Mouse (Mus musculus): Measurements from ENCODE around the gene Gpr157. TPM values are rescaled to one million over a fixed set of nuclear protein-coding genes. Genes with fewer than 3 reads are reported as not detected.
A peak's percentile ranks its signal among the peaks of the same experiment; 100 is the strongest.

The Gpr157 gene
- total and polyA plus RNA-seq, 3 experiments = 0.19 to 0.88 TPM; not detected in 1

- H3K4me1 ChIP-seq (ENCODE audit: control insufficient read depth in 1 of 2, insufficient read depth in 2 of 2, low read length in 2 of 2) = peaks cover 5 to 17% of the 10 kb centered on the region in 2 experiments
- H3K27me3 ChIP-seq (ENCODE audit: control insufficient read depth in 1 of 2, insufficient read depth in 2 of 2, low read length in 2 of 2) = no peaks in the 10 kb centered on the region
- no peaks in the 10 kb centered on the region; the same call in 1 of the 2 replicates for H3K79me2 ChIP-seq (ENCODE audit: control insufficient read depth, insufficient read depth, low read length, poor library complexity)
- H3K9ac ChIP-seq (ENCODE audit: control insufficient read depth, low read depth, low read length, poor library complexity, severe bottlenecking) = peak overlapping the region; percentile 81
- DNase-seq (ENCODE audit: low read depth, low spot score) = peak; percentile 75
- no peaks in the 10 kb centered on the region for H3K9me3 ChIP-seq (replicated peaks; ENCODE audit: insufficient read depth, low read length)
- peaks cover 0 to 12% of the 10 kb centered on the region in 2 experiments; a peak in 2 of 4 replicates for H3K36me3 ChIP-seq (ENCODE audit: control insufficient read depth in 1 of 2, insufficient read depth in 2 of 2, low read length in 2 of 2)
- H3K27ac ChIP-seq (ENCODE audit: control insufficient read depth, low read depth, low read length) = peak overlapping the region; percentile 21; the same call in 1 of the 2 replicates
- no peak for TF ChIP-seq CTCF (IDR thresholded peaks at IDR 0.05 in 2 of 3, conservative IDR thresholded peaks at IDR 0.05 in 1 of 3; ENCODE audit: control insufficient read depth in 1 of 3, insufficient read depth in 1 of 3, low read depth in 2 of 3, low read length in 3 of 3, poor library complexity in 1 of 3, severe bottlenecking in 1 of 3)
- TF ChIP-seq POLR2AphosphoS5 (IDR thresholded peaks at IDR 0.05; ENCODE audit: borderline replicate concordance, low read depth, low read length) = no peak
- no peak for TF ChIP-seq JUND (IDR thresholded peaks at IDR 0.05; ENCODE audit: low read depth, low read length)
- TF ChIP-seq ETS1 (IDR thresholded peaks at IDR 0.05; ENCODE audit: low read depth, low read length) = peak; percentile 62
- TF ChIP-seq MXI1 (IDR thresholded peaks at IDR 0.05; ENCODE audit: low read depth, low read length) = peak; percentile 83
- TF ChIP-seq EP300 (IDR thresholded peaks at IDR 0.05; ENCODE audit: low read depth in 1 of 2, low read length in 2 of 2) = no peak
- TF ChIP-seq MAX (IDR thresholded peaks at IDR 0.05; ENCODE audit: low read length) = no peak
- TF ChIP-seq POLR2A (IDR thresholded peaks at IDR 0.05; ENCODE audit: control insufficient read depth in 1 of 2, insufficient read depth in 1 of 2, low read depth in 1 of 2, low read length in 2 of 2, poor library complexity in 1 of 2) = no peak
- no peak for TF ChIP-seq BHLHE40 (IDR thresholded peaks at IDR 0.05; ENCODE audit: borderline replicate concordance, low read depth, low read length)
- TF ChIP-seq ZKSCAN1 (IDR thresholded peaks at IDR 0.05; ENCODE audit: low read depth, low read length) = no peak
- no peak for TF ChIP-seq SMC3 (IDR thresholded peaks at IDR 0.05; ENCODE audit: low read depth, low read length)
- no peak for TF ChIP-seq ZC3H11A (IDR thresholded peaks at IDR 0.05; ENCODE audit: low read depth, low read length)
- TF ChIP-seq MAZ (IDR thresholded peaks at IDR 0.05; ENCODE audit: low read depth, low read length) = no peak
- TF ChIP-seq USF1 (IDR thresholded peaks at IDR 0.05; ENCODE audit: low read depth, low read length) = no peak
- TF ChIP-seq RCOR1 (IDR thresholded peaks at IDR 0.05; ENCODE audit: low read depth, low read length) = no peak
- TF ChIP-seq HCFC1 (IDR thresholded peaks at IDR 0.05; ENCODE audit: low read depth, low read length) = no peak
- TF ChIP-seq MYB (IDR thresholded peaks at IDR 0.05; ENCODE audit: low read depth, low read length) = no peak
- no peak for TF ChIP-seq USF2 (IDR thresholded peaks at IDR 0.05; ENCODE audit: borderline replicate concordance in 1 of 2, insufficient read depth in 1 of 2, low read depth in 1 of 2, low read length in 2 of 2)
- peak; percentile 57 for TF ChIP-seq SIN3A (IDR thresholded peaks at IDR 0.05; ENCODE audit: low read length)
- no peak for TF ChIP-seq ELF1 (IDR thresholded peaks at IDR 0.05; ENCODE audit: low read depth, low read length)
- TF ChIP-seq UBTF (IDR thresholded peaks at IDR 0.05; ENCODE audit: borderline replicate concordance, insufficient read depth, low read depth, low read length) = no peak
- no peak for TF ChIP-seq NRF1 (IDR thresholded peaks at IDR 0.05; ENCODE audit: insufficient read depth, low read depth, low read length, poor library complexity, severe bottlenecking)
- no peak for TF ChIP-seq MEF2A (IDR thresholded peaks at IDR 0.05; ENCODE audit: extremely low read depth, insufficient replicate concordance, low read depth, low read length, poor library complexity, severe bottlenecking)
- no peak for TF ChIP-seq TAL1 (IDR thresholded peaks at IDR 0.05; ENCODE audit: low read length)
- no peak for TF ChIP-seq GABPA (IDR thresholded peaks at IDR 0.05; ENCODE audit: low read depth, low read length)
- TF ChIP-seq TCF12 (IDR thresholded peaks at IDR 0.05; ENCODE audit: low read depth, low read length) = no peak
- TF ChIP-seq ZMIZ1 (IDR thresholded peaks at IDR 0.05; ENCODE audit: low read depth, low read length) = no peak
- TF ChIP-seq ZNF384 (IDR thresholded peaks at IDR 0.05; ENCODE audit: low read depth, low read length) = no peak
- TF ChIP-seq MAFK (IDR thresholded peaks at IDR 0.05; ENCODE audit: borderline replicate concordance, low read depth, low read length) = no peak
- TF ChIP-seq CHD1 (IDR thresholded peaks at IDR 0.05; ENCODE audit: low read depth, low read length) = 0 out of 2 replicates have a peak, but pooled peaks have one; percentile 34
- no peak for TF ChIP-seq NELFE (IDR thresholded peaks at IDR 0.05; ENCODE audit: low read depth, low read length)
- TF ChIP-seq E2F4 (IDR thresholded peaks at IDR 0.05; ENCODE audit: borderline replicate concordance, low read depth, low read length) = no peak
- TF ChIP-seq RAD21 (IDR thresholded peaks at IDR 0.05; ENCODE audit: low read depth, low read length) = no peak
- TF ChIP-seq TBP (IDR thresholded peaks at IDR 0.05; ENCODE audit: low read depth, low read length) = peak; percentile 17; the same call in 1 of the 2 replicates
- no peak for TF ChIP-seq GATA1 (IDR thresholded peaks at IDR 0.05; ENCODE audit: low read depth, low read length)
- H3K4me3 ChIP-seq (ENCODE audit: control insufficient read depth in 1 of 2, insufficient read depth in 1 of 2, low read depth in 2 of 2, low read length in 2 of 2) = peak overlapping the region; percentile 80 to 94
These were observed 33.1 kb downstream of the Gpr157 start for GRCm38 (mm10) chr4:150120173-150120833.

All from MEL (cell line).